Mouse (Mus musculus) 416B (cell line): ENCODE measurements around the gene Gpc5.

ENCODE experiments used
- DNase-seq: peaks from one replicate; pipeline ENCODE4 v3.0.0; 2011; ENCODE audit warnings: low read depth

Gene Gpc5

GRCm38 (mm10) chr14:116308541-116308940 is 1216.5 kb downstream of the Gpc5 start:
- DNase-seq: no peak

DNA sequence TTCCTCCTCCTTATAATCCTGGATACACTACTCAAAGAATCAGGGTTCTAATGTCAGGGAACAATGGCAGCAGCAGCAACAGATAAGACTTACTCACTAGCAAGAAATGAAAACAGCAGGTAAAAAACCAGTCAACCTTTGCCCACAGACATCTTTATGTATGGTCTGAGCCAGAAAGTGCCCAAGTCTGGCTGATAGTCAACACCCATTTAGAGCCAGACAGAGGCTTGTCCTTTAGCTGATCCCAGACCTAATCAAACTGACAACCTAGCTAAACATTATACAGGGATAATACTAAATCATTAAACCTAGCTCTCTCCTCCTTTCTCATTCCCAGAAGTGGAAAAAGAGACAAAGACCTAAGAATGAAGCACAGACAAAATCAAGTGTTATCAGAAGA is 1225.5 kb downstream of the Gpc5 start:
- DNase-seq: no peak

- no peak for DNase-seq
Measured at GRCm38 (mm10) chr14:116336182-116336581, 1244.2 kb downstream of the Gpc5 start.

DNA sequence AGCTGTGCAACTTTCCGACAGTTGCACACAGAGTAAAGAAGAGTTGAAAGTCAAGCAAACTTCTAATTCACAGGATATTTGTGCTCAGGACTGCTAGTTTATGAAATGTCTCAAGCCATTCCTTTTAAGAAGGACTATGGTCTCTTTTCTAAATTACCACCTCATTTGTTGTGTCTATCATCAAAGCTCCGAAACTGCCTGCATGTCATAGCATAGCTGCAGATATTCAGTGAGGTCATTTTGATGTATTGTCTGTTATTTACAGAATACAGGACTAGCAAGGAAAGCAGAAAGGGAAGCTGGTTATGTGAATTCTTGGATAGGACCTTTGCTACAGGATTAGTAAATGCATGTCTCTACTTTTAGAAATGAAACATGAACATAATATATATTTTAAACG is 1246.4 kb downstream of the Gpc5 start:
- DNase-seq: no peak

DNA sequence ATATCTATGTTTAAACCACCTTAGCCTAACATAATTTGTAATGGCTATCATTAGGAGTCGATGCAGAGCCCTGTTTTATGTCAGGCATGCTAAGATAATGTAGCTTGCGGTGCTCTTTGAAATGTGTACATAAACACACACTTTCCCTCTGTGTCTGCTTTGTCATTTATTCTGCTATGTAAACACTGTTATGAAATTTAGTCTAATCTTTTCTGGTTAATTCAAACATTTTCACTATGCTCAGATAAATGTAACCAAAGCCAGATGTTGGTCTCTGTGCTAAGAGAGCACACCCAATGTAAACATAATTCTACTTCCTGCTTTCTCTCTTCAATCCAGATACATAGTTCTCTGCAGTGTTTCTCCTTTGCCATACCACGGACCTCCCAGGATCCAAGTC is 1256.5 kb downstream of the Gpc5 start:
- no peak for DNase-seq

- DNase-seq: no peak
Measured at GRCm38 (mm10) chr14:116384602-116385001, 1292.6 kb downstream of the Gpc5 start.

DNA sequence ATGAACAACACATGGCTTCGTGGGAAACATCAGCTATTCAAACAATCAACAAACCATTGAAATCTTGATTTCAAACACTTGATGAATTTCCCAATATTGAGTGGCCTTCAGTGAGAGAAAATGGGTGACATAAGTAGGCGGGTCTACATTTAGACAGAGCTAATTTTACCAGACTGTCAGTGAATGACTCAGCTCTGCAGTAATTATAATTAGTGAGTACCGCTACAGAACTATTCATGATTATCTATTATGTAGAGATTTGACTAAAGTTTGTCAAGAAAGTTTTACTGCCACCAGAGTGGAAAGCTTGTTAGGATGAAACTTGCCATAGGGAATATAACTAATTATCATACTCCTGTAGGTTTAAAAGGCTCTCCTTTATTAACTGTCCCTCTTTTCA is 1323.5 kb downstream of the Gpc5 start:
- no peak for DNase-seq

GRCm38 (mm10) chr14:116448219-116448618 is 1356.2 kb downstream of the Gpc5 start:
- DNase-seq: no peak

- no peak for DNase-seq
Measured at GRCm38 (mm10) chr14:116453356-116453755, 1361.3 kb downstream of the Gpc5 start.

- DNase-seq: no peak
Measured at GRCm38 (mm10) chr14:116456211-116456610, 1364.2 kb downstream of the Gpc5 start.

- no peak for DNase-seq
Measured at GRCm38 (mm10) chr14:116473378-116474179, 1381.6 kb downstream of the Gpc5 start.

DNA sequence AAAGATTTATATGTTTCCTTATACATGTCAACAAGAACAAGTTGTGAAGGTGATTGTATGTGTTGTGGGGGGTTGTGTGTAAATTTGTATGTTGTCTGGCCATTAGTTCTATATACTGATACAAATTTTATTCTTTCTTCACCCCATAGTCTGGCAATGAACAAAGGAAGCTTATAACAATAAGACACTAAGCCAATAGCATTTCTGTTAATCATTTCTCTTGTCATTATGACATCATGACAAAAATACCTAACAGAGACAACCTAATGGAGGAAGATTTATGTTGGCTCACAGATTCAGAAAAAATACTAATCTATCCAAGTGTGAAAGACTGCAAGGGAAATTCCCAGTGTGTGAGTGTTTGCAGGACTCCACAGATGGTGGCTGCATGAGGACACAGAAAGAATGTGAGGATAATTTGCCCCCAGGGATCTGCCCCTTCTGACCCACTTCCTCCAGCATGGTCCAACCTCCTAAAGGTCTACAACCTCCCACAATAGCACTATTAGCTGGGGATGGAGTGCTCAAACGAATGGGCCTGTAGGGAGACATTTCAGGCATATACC is 1402.4 kb downstream of the Gpc5 start:
- no peak for DNase-seq

DNA sequence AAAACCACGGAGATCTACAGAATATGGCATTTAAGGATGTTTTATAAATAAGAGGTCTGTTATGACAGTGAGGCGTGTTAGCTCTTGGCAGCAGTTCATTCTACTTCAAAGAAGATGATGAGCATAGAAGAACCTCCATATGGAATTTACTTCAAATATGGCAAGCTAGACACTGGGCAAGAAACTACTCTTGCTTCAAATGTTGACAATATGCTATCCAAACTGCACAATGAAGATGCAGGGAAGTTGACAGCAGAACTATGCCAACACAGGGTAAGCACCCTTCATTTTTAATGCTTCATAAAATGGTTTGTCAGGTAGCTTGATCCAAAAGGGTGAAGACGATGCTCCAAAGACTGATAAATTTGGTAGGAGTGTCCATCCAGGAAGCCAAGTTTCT is 1446.2 kb downstream of the Gpc5 start:
- DNase-seq: no peak

DNA sequence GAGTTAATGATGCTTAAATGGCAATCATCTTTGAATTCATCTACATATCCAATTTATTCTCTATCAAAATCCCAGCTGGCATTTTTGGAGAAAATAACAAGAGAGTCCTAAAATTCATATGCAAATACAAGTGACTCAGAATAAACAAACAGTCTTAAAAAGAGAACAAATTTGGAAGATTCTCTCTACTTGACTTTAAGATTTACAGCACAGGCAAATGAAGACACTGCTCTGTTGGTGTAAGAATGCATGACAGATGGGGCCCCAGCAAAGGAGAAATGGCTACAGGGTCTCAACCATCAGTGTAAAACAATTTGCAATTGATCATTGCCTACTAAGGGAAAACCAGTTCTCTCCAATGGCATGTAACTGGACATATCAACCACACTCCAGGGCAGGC is 1451.7 kb downstream of the Gpc5 start:
- DNase-seq: no peak

DNA sequence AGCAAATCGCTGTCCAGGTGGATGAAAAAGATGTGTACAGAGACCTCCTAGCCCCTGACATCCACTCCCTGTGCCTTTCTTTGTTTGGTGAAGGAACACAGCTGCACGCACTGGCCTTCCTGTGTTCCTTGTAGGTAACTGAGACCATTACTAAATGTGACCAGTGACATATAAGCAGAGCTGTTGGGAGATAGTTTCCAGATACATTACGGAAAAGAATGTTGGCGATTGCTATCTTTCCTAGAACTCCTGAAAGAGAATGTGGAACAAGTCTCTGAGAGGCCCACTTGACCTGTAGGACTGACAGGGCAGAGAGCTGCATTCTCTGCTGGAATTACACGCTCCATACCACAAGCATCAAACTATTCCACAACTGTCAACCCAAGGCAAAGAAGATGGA is 1459.4 kb downstream of the Gpc5 start:
- no peak for DNase-seq

GRCm38 (mm10) chr14:116553316-116553715 is 1461.3 kb downstream of the Gpc5 start:
- no peak for DNase-seq

- no peak for DNase-seq
Measured at GRCm38 (mm10) chr14:116558141-116558800, 1466.3 kb downstream of the Gpc5 start.

GRCm38 (mm10) chr14:116559990-116560389 is 1468.0 kb downstream of the Gpc5 start:
- DNase-seq: no peak
